Mouse (Mus musculus) spleen, adult 2 months (tissue): ENCODE data around the gene Aldob.

Experiments
- CTCF ChIP-seq: fragments of 200-500 bp; IDR thresholded peaks from 2 replicates; pipeline ENCODE4 v1.5.1; 2011; ENCODE audit warnings: mild to moderate bottlenecking, inconsistent platforms; ENCODE audit not compliant: insufficient read depth, insufficient read length, insufficient replicate concordance; ENCODE audit errors: extremely low read depth
- POLR2A ChIP-seq: fragments of 200-500 bp; IDR thresholded peaks from 2 replicates; pipeline ENCODE4 v1.6.1; 2011; ENCODE audit warnings: low read depth, low read length, inconsistent platforms

DNA sequence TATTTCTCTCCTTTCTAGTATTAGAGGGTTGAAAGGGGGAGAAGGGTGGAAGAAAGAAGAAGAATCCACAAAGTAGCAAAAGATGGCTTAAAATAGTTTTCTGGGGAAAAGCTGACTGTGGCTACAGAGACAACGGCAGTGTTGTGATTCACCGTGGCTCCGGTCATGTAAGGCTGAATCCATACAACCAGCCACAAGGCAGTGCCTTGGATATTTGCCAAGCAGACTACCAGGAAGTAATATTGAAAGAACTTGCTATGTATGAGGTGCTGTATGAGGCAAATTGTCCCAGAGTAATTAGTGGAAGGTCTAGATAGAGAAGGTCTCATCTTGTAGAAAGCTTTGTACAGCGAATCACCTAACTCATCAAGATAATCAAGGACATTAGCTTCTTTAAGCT, 22.8 kb upstream of the Aldob start:
- no peak for TF ChIP-seq CTCF
- TF ChIP-seq POLR2A, result no peak
